Mouse (Mus musculus) adrenal gland, postnatal 36 days (tissue): ENCODE measurements around the gene Bmp6. TPM values are rescaled to one million over a fixed set of nuclear protein-coding genes. Genes with fewer than 3 reads are reported as not detected.

Experiments used
- DNase-seq, 2 experiments: peaks; one replicate each; pipeline ENCODE4 v3.0.0; 2021; ENCODE audit warnings: mixed read lengths in 1 of 2
- total RNA-seq, 2 experiments: library from RNA; stranded (reverse); gene quantifications; 2 replicates each; pipeline ENCODE4 v1.2.3; 2021

The Bmp6 gene
- total RNA-seq, 2 experiments from 2014 or later = 6.5 to 9.1 TPM

DNA sequence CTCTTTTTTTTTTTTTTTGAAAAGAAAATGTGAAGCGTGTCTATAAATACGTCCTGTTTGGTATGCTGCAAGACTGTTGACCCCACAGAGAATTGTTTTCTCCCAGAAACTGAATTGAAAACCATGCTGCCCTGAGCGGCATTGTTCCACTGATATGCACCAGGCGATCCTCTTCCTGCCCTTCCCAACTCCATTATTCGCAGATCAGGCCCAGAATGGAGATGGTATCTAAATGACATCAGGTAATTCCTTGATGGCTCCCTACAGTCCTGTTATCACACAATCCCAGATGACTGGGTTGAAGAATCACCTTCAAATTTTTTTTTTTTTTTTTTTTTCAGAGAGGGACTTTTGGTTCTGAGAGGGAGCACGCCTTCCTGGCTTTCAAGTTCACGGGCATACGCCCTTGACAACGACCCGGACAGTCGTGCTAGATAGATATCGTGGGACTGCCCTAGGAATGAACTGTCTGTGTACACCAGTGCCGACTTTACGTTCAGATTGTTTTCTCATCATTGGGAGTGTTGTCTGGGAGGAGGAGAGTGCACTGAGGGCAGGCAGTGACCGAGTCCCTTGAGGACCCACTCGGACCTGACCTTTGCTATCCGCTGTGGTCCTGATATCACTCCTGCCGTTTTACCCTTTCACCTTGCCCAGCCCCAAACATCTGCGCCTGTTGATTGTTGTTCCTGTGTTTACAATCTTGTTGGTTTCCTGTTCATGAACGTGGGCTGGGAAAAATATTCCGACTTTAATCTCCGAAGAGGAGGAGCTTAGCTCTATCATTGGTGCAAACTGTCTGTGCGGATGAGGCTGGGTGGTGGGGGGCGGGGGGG, 8.7 kb downstream of the Bmp6 start:
- DNase-seq = no peak

DNA sequence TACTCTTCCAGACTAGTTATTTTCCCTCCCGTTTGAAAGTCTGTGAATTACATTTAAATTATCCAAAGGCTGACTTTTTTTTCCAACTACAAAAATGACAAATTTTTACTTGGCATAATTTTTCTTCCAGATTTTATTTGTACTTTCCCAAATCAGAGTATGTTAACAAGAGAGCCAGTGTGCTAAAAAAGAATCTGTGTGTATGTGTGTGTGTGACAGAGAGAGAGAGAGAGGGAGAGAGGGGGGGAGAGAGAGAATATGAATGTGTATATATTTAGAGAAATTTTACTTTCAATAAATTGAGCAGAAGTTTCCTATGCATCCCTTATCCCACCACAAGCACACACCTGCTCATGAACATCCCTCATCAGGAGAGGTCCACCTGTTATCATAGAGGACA, 9.4 kb downstream of the Bmp6 start:
- no peak for DNase-seq

DNA sequence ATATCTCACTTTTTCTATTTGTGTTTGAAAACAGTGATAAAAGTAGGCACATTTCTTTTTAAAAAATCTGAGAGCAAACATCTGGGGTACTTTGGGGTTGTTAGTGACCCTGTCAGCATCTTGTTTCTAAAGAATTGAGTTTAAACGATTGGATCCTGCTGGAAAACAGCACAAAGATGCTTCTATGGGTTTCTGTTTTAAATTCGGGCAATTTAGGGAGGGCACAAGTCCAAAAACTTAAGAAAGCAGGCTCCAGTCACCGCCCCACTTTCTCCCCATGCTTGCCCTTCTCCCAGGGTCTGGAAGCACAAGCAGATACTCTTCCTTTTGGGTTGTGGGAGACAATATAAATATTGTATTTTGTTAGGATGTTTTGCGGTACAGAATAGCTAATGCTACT, 14.1 kb downstream of the Bmp6 start:
- no peak for DNase-seq

- no peak for DNase-seq
Measured at GRCm38 (mm10) chr13:38362751-38363150, 17.8 kb downstream of the Bmp6 start.

GRCm38 (mm10) chr13:38363869-38364268, 19.0 kb downstream of the Bmp6 start:
- DNase-seq = no peak

DNA sequence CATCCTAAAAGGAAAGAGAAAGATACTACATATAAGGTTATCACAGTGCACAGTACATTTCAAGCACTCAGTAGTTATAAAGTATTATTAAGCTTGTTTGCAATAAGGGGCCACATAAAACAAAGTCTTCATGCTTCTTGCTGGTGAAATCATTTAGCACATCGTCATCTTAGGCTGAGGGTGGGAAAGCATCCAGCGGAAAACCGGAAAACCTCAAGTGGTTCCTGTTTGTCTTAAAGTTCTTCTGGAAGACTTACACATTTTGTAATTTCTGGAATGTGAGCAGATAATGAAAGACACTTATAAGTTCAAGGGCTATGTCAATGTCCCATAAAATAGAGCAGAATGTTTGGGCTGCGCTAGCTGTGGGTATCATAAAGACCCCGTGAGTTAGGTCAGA, 24.7 kb downstream of the Bmp6 start:
- no peak for DNase-seq

DNA sequence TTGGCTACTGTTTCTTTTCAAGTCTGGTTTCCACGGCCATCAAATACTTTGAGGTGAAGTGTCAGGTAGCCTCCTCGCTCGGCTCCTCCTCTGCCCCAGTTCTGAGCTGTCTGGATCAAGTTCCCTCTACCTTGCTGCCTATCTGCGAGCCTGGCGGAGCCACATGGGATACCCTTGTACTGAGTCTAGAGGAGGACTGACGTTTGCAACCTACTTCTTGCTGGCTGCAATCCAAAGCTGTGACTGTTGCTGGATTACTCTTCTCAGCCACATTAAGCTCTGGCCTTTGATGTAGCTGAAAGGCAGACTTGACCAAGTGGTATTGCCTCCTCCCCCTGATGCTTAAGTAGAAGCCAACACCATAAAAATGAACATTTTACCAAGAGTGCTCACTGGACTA, 31.2 kb downstream of the Bmp6 start:
- DNase-seq = peak; percentile 25 to 27

- DNase-seq = peak in 1 of 2 experiments; percentile 28
Measured at GRCm38 (mm10) chr13:38377355-38377754, 32.4 kb downstream of the Bmp6 start.

DNA sequence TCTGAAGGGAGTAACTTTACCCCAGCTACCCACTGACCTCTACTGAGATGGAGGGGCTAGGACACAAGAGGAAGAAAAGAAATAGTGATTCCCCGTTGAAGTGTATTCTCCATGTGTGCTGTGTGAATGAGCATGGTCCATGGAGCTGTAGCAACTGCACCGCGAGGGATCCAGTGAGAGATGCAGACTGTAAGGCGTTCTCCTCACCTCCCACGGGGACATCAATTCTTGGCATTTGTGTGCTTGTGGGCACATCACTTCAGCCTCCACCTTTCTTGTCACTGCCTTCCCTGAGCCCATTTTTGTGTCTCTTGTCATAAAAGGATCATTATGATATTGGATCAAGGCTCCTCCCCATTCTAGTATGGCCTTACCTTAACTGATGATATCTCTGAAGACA, 34.9 kb downstream of the Bmp6 start:
- DNase-seq = no peak

- no peak for DNase-seq
Measured at GRCm38 (mm10) chr13:38386035-38386559, 41.2 kb downstream of the Bmp6 start.

GRCm38 (mm10) chr13:38387453-38388040, 42.6 kb downstream of the Bmp6 start:
- DNase-seq = no peak

GRCm38 (mm10) chr13:38393444-38393843, 48.5 kb downstream of the Bmp6 start:
- DNase-seq = no peak

DNA sequence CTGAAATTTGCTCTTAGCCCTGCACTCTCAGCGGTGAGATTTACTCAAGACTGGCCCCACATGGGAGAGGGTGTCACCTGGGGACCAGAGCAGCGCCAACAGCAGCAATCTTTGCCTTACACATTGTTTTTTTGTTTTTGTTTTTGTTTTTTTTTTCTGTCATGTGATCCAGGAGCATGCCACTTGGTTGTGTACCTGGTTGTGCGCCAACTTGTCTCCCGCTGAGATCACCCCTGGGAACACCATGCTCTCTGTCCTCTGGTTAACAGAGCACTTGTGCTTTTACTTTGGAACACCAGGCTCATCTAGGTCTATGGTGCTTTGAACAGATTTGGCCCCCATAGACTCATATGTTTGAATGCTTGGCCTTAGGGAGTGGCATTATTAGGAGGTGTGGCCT, 50.1 kb downstream of the Bmp6 start:
- no peak for DNase-seq

- DNase-seq = no peak
Measured at GRCm38 (mm10) chr13:38397007-38397545, 52.2 kb downstream of the Bmp6 start.

GRCm38 (mm10) chr13:38398658-38399057, 53.8 kb downstream of the Bmp6 start:
- DNase-seq = no peak

DNA sequence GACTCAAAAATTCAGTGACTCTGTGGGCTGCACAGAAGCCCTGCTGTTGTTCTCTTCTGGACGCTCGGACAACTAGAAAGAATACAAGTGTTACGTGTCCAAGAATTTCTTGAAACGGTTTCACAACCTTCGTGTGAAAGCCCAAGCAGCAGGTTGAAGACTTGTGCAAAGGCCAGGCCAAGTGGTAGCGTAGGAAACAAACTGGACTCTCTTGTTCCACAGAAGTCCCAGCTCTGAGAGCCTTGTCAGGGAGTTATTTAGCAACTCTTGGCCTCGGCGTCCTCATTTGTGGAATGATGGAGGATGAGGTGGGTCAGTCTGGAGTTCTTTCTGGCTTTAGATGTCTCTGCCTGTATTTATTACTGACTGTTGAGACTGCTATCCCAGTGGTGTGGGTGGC, 55.8 kb downstream of the Bmp6 start:
- DNase-seq = no peak

DNA sequence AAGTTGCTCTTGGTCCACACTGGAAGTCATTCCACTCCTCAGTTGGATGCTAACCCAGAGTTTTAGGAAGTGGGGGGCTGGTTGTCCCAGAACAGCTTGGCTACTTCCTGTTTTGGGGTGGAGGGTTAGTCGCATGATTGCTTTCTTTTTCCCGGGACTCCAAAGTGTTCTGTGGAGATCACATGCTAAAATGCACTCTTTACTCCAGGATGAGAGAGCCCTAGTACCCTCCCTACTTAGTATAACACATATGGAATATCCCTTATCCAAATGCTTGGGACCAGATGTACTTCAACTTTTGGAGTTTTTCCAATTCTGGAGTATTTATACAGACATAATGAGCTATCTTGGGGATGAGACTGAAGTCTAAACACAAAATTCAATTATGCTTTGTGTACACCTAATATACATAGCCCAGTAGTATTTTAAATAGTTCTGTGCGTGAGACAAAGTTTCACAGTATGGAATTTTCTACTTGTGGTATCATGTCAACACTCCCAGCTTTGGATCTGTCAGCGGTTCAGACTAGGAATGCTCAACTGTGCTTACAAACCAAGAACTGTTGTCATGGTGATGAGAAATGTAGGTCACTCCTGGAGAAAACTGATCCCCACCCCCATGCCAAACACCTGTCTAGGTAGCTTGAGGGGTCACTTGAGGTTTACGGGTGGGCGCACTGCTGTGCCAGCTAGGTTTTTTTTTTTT, 62.9 kb downstream of the Bmp6 start:
- DNase-seq = no peak

DNA sequence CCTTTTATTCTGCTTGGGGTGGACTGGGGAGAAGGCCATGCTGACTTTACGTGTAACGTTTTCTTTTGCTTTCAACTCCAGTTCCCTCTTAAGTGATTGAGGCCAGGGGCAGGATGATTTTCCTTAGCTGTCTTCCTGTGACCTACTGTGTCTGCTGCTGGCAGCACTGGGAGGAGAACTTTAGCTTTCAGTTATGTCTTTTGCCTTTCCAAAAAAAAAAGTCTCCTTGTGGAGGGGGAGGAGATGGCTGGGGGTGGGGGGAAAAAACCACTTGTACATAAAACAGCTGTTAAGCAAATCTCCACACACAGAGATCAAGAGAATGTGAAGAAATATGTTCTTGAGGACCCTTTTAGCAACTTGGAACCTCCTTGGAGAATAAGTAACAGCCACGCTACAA, 63.7 kb downstream of the Bmp6 start:
- no peak for DNase-seq

- DNase-seq = peak; percentile 71 to 73
Measured at GRCm38 (mm10) chr13:38410322-38410865, 65.5 kb downstream of the Bmp6 start.

GRCm38 (mm10) chr13:38419781-38420180, 74.9 kb downstream of the Bmp6 start:
- DNase-seq = no peak

DNA sequence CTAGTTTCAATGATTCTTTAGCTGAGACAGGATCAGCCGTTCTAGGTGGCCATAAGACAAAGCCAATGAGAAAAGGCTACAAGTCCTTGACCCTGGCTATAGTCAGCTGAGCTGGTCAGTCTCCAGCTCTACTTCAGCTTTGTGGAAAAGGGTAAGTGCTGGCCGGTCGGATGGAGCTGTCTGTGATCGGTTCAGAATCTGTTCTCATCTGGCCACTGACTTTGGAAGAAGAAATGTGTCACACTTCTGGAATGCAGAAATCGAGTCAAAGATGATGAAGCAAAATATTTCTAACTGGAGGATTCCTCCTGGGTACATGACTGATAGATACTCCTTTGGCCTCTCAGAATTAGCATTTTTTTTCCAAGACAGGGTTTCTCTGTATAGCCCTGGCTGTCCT, 77.6 kb downstream of the Bmp6 start:
- DNase-seq = no peak

DNA sequence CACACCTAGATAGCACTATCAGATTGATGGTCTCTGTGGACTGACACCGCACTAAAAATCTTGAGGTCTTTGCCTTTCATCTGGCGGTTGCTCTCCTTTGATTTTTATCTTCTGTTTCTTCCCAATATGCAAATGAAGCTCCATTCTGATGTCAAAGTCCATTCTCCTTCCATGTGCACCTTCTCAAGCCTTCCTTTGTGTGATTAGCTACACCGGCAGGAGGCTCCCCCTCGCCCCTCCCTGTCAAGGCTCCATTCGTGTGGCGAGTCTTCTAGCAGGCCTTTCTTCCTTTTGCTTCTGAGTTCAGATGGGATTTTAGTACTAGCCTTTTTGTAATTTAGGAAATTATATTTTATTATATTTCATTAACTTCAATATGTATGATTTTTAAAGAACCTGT, 80.4 kb downstream of the Bmp6 start:
- DNase-seq = no peak
